7 mouse cellular contexts compared by ENCODE assay signal in the genomic region with DNA sequence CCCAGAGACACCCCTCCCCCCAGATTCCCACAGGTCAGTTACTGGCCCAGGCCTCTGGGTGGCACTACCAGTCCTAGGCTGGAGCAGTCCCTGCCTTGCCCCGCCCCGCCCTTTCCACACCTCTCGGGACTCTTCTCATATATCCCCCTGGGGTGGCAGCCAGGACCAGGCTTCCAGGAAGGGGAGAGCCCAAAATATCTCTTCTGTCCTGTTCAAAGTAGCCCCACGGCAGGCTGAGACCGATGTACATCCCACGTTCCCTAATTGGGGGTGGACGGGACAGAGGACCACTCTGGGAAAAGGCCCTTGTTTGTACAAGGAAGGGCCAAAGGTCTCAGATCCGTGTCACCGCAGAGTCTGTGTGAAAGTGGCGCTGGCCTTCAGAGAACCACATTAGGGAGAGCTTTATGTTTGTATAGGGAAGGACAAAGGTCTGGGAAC. TPM values are rescaled to one million over a fixed set of nuclear protein-coding genes. Genes with fewer than 3 reads are reported as not detected.
DNase-seq lines count a peak whose midpoint lies in the region; TF ChIP-seq lines count a peak whose summit lies in the region.

No protein-coding gene starts in this region.

- peaks cover 57% of the 10 kb centered on the region for H3K4me1 ChIP-seq in hindbrain, embryonic 10.5 days (replicated peaks)
- H3K4me1 ChIP-seq in liver, adult 2 months (ENCODE audit: control insufficient read depth, insufficient read depth, low read length), result peaks cover 4% of the 10 kb centered on the region

- peaks cover 73% of the 10 kb centered on the region for H3K27me3 ChIP-seq in hindbrain, embryonic 10.5 days (ENCODE audit: insufficient read depth, poor library complexity, severe bottlenecking)
- H3K27me3 ChIP-seq in liver, adult 2 months (ENCODE audit: control insufficient read depth, insufficient read depth, low read length), result no peaks in the 10 kb centered on the region

- DNase-seq in right cerebral cortex, postnatal 14 days, result peak; percentile 13
- no peak for DNase-seq in right cerebral cortex, postnatal 10 days (ENCODE audit: low spot score in 2 of 2)
- DNase-seq in embryo, embryonic 11 days, result peak; percentile 84
- peak; percentile 62 for DNase-seq in hindbrain, embryonic 10.5 days (ENCODE audit: low spot score)
- peak; percentile 42 for DNase-seq in liver, adult 2 months (ENCODE audit: extremely low read depth, low read depth, low spot score)
- DNase-seq in skeletal muscle tissue, adult 2 months (ENCODE audit: low read depth, low spot score), result peak; percentile 75
- DNase-seq in spleen, adult 12 weeks (ENCODE audit: low spot score), result no peak

- H3K79me2 ChIP-seq in liver, adult 2 months (ENCODE audit: control insufficient read depth, insufficient read depth, low read length), result no peaks in the 10 kb centered on the region

- WGBS in hindbrain, embryonic 10.5 days, result 2% methylated on average over 10 of the region's 10 CpGs
- 9% methylated on average over 10 of the region's 10 CpGs for WGBS in liver, adult 2 months

- no peaks in the 10 kb centered on the region for H3K9me3 ChIP-seq in hindbrain, embryonic 10.5 days

- peak; percentile 82 for TF ChIP-seq CTCF in liver, adult 2 months (IDR thresholded peaks at IDR 0.05; ENCODE audit: low read depth, low read length)

- no peaks in the 10 kb centered on the region for H3K36me3 ChIP-seq in hindbrain, embryonic 10.5 days
- no peaks in the 10 kb centered on the region for H3K36me3 ChIP-seq in liver, adult 2 months (ENCODE audit: control insufficient read depth, insufficient read depth, low read length)

- peak overlapping the region; percentile 73 for H3K27ac ChIP-seq in hindbrain, embryonic 10.5 days
- H3K27ac ChIP-seq in liver, adult 2 months (replicated peaks; ENCODE audit: insufficient read depth, low read depth, low read length), result no peak overlapping the region

- no peak overlapping the region for H3K9ac ChIP-seq in liver, adult 2 months (ENCODE audit: low read depth, low read length)

- TF ChIP-seq POLR2A in liver, adult 2 months (IDR thresholded peaks at IDR 0.05; ENCODE audit: extremely low read depth, insufficient read depth, low read length), result no peak

- H3K4me3 ChIP-seq in hindbrain, embryonic 10.5 days, result no peak overlapping the region
- H3K4me3 ChIP-seq in liver, adult 2 months (ENCODE audit: insufficient read depth, low read depth, low read length), result no peak overlapping the region

RNA-seq across cellular contexts. Expression of a gene that starts 16.2 kb away (rescaled TPM):
- 64.4 and 82.8 TPM in 2 replicates for polyA plus RNA-seq in hindbrain, embryonic 10.5 days (2016; fragmentation: Nextera tagmentation; extraction: Ambion mirVana)
- not detected in 2 replicates for total RNA-seq in liver, adult 2 months (2014; rRNA removed)
- polyA plus RNA-seq in liver, adult 2 months (2012; rRNA removed), result 0.05 TPM in 1 of 2 replicates, not detected in the other

Comparison
In these comparisons a context has a peak if more than half of its experiments do, and no peak if none do; other contexts are left out.
1. DNase-seq: peak in right cerebral cortex, postnatal 14 days (single experiment), embryo, embryonic 11 days (single experiment), hindbrain, embryonic 10.5 days (single experiment), liver, adult 2 months (single experiment) and skeletal muscle tissue, adult 2 months (single experiment); none in right cerebral cortex, postnatal 10 days (0 of 2) and spleen, adult 12 weeks (single experiment).
2. RNA of a gene that starts 16.2 kb away (polyA plus RNA-seq): 64.4 to 82.8 TPM in hindbrain, embryonic 10.5 days; 0.05 TPM in liver, adult 2 months; every median in the first group is over 10 times any median in the second.